Mouse (Mus musculus) hindbrain, embryonic 11.5 days (tissue): ENCODE data around the gene Cbx3. TPM values are rescaled to one million over a fixed set of nuclear protein-coding genes. Genes with fewer than 3 reads are reported as not detected.

Experiments
- ATAC-seq: fragments of 200-750 bp; cut with Nextera tagmentation; 2 replicates; pipeline ENCODE4 v1.8.0; 2017; ENCODE audit warnings: mild to moderate bottlenecking, moderate TSS enrichment, moderate library complexity; ENCODE audit not compliant: low FRiP score
- DNase-seq: peaks from one replicate; pipeline ENCODE4 v3.0.0-alpha.2; 2015; ENCODE audit warnings: low spot score
- H3K27ac ChIP-seq: fragments of 300-500 bp; sonication (generic); 2 replicates; pipeline ENCODE4 v1.5.1; 2014; ENCODE audit warnings: mild to moderate bottlenecking, low read depth, low read length
- H3K27me3 ChIP-seq: fragments of 300-500 bp; sonication (generic); 2 replicates; pipeline ENCODE4 v1.6.1; 2014; ENCODE audit warnings: mild to moderate bottlenecking, low read length, moderate library complexity, mixed read lengths; ENCODE audit not compliant: control insufficient read depth, insufficient read depth
- H3K36me3 ChIP-seq: fragments of 300-500 bp; sonication (generic); 2 replicates; pipeline ENCODE4 v1.6.1; 2014; ENCODE audit warnings: mild to moderate bottlenecking, low read length, moderate library complexity, mixed read lengths; ENCODE audit not compliant: control insufficient read depth, insufficient read depth
- H3K4me1 ChIP-seq: fragments of 300-500 bp; sonication (generic); replicated peaks from 2 replicates; pipeline ENCODE4 v1.6.1; 2014; ENCODE audit warnings: low read length, mixed read lengths; ENCODE audit not compliant: control insufficient read depth, insufficient read depth
- H3K4me2 ChIP-seq: fragments of 300-500 bp; sonication (generic); replicated peaks from 2 replicates; pipeline ENCODE4 v1.6.1; 2014; ENCODE audit warnings: mild to moderate bottlenecking, low read depth, low read length
- H3K4me3 ChIP-seq: fragments of 300-500 bp; sonication (generic); 2 replicates; pipeline ENCODE4 v1.5.1; 2014; ENCODE audit warnings: low read depth, low read length
- H3K9ac ChIP-seq: fragments of 300-500 bp; sonication (generic); 2 replicates; pipeline ENCODE4 v1.6.1; 2014; ENCODE audit warnings: low read depth, low read length
- H3K9me3 ChIP-seq: fragments of 300-500 bp; sonication (generic); 2 replicates; pipeline ENCODE4 v1.6.1; 2016; ENCODE audit warnings: low read length; ENCODE audit not compliant: control insufficient read depth
- WGBS: fragments of 180-500 bp; shearing (Covaris S2); extraction: QIAGEN DNeasy Blood & Tissue Kit; methylation state at CpG from one replicate; pipeline ENCODE4 v1.1.7; 2014; 5-methylcytosine and 5-hydroxymethylcytosine counted together
- polyA plus RNA-seq: library from polyadenylated mRNA; unstranded; fragments of >200 nt; fragmentation: Nextera tagmentation; extraction: Ambion mirVana; gene quantifications from 2 replicates; pipeline ENCODE4 v1.2.1, GENCODE M21; 2014

Cbx3 gene
- polyA plus RNA-seq, 1 experiment from 2014 or later = 660 TPM

DNA sequence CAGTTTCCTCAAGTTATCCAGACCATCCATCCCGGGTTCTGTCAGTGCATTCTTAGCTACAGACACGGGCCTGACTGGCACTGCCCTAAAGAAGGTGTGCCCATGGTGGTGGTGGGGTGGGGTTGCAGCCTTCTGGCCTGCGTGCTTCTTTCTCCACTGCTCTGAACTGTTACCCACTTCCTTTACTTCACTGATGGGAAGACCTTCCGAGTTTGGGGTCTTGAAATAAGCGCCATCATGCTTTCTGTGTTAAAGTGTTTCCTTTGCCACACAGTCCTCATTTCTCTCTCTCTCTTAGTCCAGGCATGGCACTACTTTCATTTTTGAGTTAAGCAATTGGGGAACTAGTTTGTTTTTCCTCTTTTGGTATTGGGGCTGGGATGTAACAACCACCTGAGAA is 54.8 kb downstream of the Cbx3 start:
- DNase-seq (no peak), ATAC-seq (peak; percentile 50)
- Histone ChIP-seq H3K27me3 (no peaks in the 10 kb centered on the region), H3K36me3 (no peaks in the 10 kb centered on the region), H3K27ac (no peak overlapping the region), H3K4me1 (peaks cover 3% of the 10 kb centered on the region; the same call in 1 of the 2 replicates), H3K4me3 (peak overlapping the region; percentile 66; the same call in 1 of the 2 replicates), H3K9me3 (no peaks in the 10 kb centered on the region), H3K9ac (0 out of 2 replicates have a peak overlapping the region, but pooled peaks have one; percentile 36), H3K4me2 (peak overlapping the region; percentile 64)
- whole genome bisulfite sequencing = 51% methylated on average over 5 of the region's 5 CpGs

GRCm38 (mm10) chr6:51529457-51529856 is 59.3 kb downstream of the Cbx3 start:
- peaks cover 3% of the 10 kb centered on the region; the same call in 1 of the 2 replicates for H3K4me1 ChIP-seq
- ATAC-seq (no peak), DNase-seq (peak; percentile 58)
- 28% methylated on average over 7 of the region's 7 CpGs for WGBS
- no peak overlapping the region for H3K4me2 ChIP-seq
- 0 out of 2 replicates have a peak overlapping the region, but pooled peaks have one; percentile 14 for H3K27ac ChIP-seq
- no peaks in the 10 kb centered on the region for H3K9me3 ChIP-seq
- H3K4me3 ChIP-seq = no peak overlapping the region
- no peaks in the 10 kb centered on the region for H3K36me3 ChIP-seq
- H3K27me3 ChIP-seq = no peaks in the 10 kb centered on the region
- no peak overlapping the region for H3K9ac ChIP-seq

Other genes with a start within 250 kb of the Cbx3 start
- gene Nfe2l3, start 37.7 kb upstream of the Cbx3 start, polyA plus RNA-seq = 2.6 and 2.7 TPM in 2 replicates
- 1,561 and 1,692 TPM in 2 replicates for gene Hnrnpa2b1, start 466 bp upstream of the Cbx3 start, polyA plus RNA-seq
- gene Snx10, start 53.5 kb downstream of the Cbx3 start, polyA plus RNA-seq = 45.3 and 47.6 TPM in 2 replicates